Mouse (Mus musculus) gastrocnemius, adult 2 months (tissue): ENCODE data around the gene Vopp1. TPM values are rescaled to one million over a fixed set of nuclear protein-coding genes. Genes with fewer than 3 reads are reported as not detected.
A peak's percentile ranks its signal among the peaks of the same experiment; 100 is the strongest.
"Not testable (repeated sequence)": the region's sequence is repeated elsewhere in the genome, so short reads cannot be mapped to it uniquely, and the experiment has no call there.

ENCODE experiments used
- DNase-seq: peaks from one replicate; pipeline ENCODE4 v3.0.0; 2022
- H3K27ac ChIP-seq: fragments of 200-600 bp; 2 replicates; pipeline ENCODE4 v1.8.1; 2022; ENCODE audit warnings: mild to moderate bottlenecking
- H3K4me3 ChIP-seq: fragments of 200-600 bp; 2 replicates; pipeline ENCODE4 v1.8.1; 2022; ENCODE audit warnings: mild to moderate bottlenecking, moderate library complexity
- CTCF ChIP-seq: fragments of 200-600 bp; IDR thresholded peaks from 2 replicates; pipeline ENCODE4 v1.8.1; 2022; ENCODE audit warnings: antibody characterized with exemption, mild to moderate bottlenecking, moderate library complexity
- intact Hi-C: fragments of 180-260 bp; cut with DNase I; formaldehyde crosslinking; loops from one replicate; pipeline ENCODE4 v1.15.1; 2025
- total RNA-seq, 2 experiments: library from RNA; stranded (reverse); gene quantifications; 2 replicates each; pipeline ENCODE4 v1.2.3; 2021

Gene Vopp1
- total RNA-seq, 2 experiments from 2014 or later: 3.2 to 5.6 TPM

DNA sequence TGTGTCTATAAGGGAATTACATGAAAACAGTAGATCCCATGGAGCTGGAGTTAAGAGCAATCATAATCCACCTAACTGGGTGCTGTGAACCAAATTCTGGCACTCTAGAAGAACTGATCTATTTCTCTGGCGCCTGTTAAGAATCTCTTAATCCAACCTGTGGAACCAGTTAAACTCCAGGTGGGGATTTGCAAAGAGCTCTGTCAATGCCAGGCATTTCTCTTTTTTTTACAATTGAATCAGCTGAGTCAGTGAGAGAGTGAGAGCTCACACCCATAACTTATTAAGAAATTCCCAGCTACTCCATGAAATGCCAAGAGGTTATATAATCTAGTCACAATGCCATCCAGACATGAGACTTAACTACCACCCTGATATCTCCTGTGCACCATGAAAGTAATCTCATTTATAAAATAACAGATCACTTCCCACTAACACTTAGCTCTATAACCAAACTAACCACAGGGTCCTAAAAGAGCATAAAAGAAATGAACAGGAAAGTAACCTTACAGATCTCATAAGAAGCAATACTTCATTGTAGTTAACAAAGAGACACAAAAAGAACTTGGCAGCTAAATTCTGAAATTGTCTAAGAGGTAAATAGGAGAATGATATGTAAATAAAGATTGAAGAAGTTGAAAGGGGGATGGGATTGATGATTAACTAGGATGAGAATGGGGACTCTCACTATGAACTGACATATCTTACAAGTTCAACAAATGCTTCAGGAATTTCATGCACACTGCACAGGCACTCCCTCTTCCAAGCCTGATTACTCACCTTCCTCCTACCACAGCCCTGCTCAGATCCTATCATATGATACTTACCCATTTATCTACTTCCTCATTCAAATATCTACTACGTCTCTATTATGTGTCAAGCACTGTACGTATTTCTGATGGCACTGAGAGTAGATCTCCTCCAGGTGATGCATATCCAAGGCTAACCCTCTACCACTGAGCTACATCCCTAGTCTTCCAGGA lies 12.9 kb downstream of the Vopp1 start:
- no peak overlapping the region for H3K4me3 ChIP-seq
- H3K27ac ChIP-seq: no peak overlapping the region
- TF ChIP-seq CTCF: no peak
- intact Hi-C loops: no loop called here
- no peak for DNase-seq

DNA sequence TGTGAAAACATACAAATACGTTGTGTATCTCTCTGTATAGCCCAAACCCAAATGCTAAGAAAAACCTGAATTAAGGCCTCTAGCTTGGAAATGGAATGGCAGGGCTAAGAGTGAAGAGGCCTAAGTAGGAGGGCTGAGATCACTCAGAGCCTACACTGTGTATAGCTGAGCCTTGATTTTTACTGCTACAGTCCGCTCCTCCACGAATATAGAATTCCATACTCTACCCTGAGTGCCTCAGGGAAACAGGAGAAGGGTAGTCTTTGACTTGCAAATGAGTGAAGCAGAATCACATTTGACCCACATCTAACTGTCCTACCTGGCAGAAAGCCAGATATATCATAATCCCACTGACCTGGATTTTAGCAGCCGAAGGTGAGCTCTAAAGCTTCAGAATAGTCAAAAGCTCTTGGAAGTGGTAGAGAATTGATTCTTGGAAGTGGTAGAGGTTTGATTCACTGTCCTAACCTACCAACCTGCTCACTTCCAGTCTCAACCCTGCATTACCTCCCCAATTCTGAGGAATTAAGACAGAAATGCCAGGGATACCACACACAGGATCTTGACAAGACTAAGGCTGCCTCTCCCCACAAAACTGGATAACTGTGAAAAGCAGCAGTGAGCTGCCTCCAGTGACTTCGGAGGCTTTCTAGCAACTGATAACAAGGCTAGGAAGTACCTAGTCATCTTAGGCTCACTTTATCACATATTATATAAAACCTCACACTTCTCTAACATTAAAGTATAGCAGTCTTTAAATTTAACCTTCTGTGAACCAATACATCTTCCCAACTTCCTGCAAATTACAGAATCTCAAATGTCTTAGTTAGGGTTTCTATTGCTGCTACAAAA lies 19.5 kb downstream of the Vopp1 start:
- TF ChIP-seq CTCF: no peak
- Histone ChIP-seq H3K27ac (no peak overlapping the region), H3K4me3 (no peak overlapping the region)
- DNase-seq: no peak
- intact Hi-C loops: no loop called here

DNA sequence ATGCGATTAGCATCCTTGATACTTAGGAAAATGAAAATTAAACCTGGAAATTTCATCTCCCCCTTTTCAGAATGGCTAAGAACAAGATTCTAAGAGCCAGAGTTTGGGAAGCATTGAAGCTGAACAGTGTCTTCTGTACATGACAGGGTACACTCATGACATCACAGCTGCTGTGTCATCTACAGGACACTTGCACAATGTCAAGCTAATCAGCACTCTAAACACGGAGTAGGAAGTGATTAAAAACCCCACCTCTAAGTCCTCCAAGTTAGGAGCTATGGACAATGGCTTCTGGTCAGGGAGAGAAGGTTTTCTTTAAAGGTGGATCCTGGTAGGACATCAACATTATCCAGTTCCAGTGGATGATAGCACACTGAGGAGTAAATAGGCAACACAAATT lies 21.8 kb downstream of the Vopp1 start:
- no peak overlapping the region for H3K27ac ChIP-seq
- DNase-seq: no peak
- TF ChIP-seq CTCF: no peak
- intact Hi-C loops: no loop called here
- no peak overlapping the region for H3K4me3 ChIP-seq

DNA sequence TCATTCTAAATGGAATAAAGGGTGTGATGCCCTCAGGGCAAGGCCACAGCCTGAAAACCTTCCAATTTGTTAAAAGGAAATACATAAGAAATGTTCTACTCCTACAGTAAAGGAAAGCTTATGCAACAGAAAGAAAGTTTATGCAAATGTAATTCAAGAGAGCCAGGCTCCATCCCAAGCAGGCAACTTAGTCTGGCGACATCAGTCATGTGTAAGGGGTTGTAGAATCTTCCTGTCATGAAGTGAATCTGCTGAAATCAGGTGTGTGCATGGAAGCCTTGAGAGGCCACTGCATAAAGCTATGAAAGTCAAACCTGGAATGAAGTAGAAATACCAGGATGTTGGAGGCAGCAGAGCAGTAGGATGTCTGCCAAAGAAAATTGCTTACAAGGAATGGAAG lies 26.0 kb downstream of the Vopp1 start:
- no peak for DNase-seq
- no peak for TF ChIP-seq CTCF
- Histone ChIP-seq H3K27ac (no peak overlapping the region), H3K4me3 (no peak overlapping the region)
- intact Hi-C loops: no loop called here

DNA sequence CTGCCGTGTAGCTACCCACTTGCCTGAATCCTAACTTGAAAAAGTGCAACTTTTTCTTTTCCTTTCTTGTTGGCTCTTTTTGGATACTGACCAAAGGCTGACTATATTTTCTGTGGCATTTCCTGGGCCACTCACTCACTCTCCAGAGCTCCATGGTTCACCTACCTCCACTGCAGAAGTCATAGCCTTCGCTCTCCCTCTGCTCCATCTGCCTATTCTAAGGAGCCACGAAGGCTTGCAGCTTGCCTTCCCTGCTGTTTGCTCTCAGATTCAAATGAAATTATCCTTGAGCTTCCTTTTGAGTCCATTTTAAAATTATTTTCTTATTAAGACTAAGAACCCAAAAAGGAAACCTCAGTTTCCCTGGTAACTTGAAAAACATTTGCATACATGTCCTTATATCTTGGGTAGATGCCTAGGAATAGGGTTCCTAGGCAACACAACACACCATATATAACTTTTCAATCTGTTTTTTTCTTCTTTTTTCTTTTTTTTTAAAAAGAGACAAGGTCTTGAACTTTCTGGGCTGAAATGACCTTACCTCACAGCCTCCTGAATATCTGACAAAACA lies 28.0 kb downstream of the Vopp1 start:
- DNase-seq: no peak
- intact Hi-C loops: no loop called here
- TF ChIP-seq CTCF: no peak
- no peak overlapping the region for H3K4me3 ChIP-seq
- H3K27ac ChIP-seq: no peak overlapping the region

DNA sequence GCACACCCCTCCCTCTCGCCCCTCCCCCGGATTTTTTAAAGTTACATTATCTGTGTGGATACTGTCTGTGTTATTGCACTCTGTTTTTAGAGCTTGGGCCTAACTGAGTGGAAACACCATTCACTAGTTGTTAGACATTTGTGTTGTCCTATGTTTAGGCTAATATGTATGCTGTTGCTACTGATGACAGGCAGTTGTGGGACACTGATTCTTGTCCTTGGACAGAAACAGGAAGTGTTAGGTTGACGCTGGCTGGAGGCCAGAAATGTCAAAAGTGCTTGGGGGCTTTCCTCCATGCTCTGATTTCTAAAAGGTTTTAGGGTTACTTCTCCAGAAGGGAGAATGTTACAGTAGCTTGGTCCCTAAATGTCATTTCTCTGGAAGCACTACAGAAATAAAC lies 29.1 kb downstream of the Vopp1 start:
- Histone ChIP-seq H3K4me3 (no peak overlapping the region), H3K27ac (no peak overlapping the region)
- intact Hi-C loops: no loop called here
- DNase-seq: peak; percentile 21
- TF ChIP-seq CTCF: no peak

DNA sequence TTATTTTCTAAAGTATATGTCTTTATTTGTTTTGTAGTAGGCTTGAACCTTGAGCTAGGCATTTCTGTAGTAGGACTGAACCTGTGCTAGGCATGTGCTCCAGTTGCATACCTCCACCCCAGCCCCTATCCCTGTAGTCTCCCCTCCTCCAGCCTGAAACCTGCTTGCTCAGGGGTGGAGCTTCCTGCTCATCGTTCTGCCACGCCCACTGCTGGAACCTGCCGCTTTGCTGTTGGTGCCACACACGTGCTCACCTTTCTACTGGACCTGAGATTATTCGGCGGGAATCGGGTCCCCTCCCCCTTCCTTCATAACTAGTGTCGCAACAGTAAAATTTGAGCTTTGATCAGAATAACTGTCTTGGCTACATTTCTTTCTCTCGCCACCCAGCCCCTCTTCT lies 32.1 kb downstream of the Vopp1 start:
- H3K4me3 ChIP-seq, intact Hi-C loops, DNase-seq: not testable (repeated sequence)

DNA sequence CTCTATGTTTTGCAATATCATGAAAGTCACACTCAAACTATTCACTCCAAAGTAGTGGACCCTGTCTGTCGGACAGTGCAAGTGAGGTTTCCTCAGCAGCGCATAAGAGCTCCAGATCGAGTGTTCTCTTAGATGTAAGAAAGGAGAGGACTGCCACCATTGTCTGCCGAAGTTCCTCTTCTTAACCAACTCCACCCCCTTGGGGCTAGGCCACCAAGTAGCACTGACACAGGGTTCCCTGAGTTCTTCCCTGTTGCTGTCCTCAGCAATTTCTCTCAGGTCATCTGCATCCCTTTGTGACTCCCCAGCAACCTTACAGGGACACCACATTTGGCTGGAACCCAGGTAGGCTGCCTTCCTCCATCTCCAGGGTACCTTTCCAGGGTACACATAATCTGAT lies 34.4 kb downstream of the Vopp1 start:
- no peak overlapping the region for H3K4me3 ChIP-seq
- intact Hi-C loops: no loop called here
- H3K27ac ChIP-seq: no peak overlapping the region
- DNase-seq: no peak
- no peak for TF ChIP-seq CTCF

More for the DNA sequence above, 32.1 kb downstream of the Vopp1 start:
- not testable (repeated sequence) for H3K27ac ChIP-seq

DNA sequence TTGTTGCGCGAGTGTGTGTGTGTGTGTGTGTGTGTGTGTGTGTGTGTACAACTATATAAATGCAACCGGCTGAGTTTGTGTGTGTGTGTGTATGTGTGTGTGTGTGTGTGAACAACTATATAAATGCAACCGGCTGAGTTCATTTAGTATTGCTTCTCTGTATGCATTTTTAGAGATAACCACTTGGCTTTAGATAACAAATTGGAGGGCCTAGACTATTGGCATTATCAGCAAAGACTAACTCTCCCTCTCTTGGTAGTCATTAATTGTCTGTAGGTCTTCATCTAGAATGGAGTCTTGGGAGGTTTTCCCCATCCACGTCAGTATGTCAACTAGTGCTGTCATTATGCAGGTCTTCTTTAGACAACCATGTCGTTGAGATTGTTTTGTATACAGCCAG lies 37.6 kb downstream of the Vopp1 start:
- TF ChIP-seq CTCF: no peak
- H3K4me3 ChIP-seq: no peak overlapping the region
- intact Hi-C loops: no loop called here
- DNase-seq: no peak
- H3K27ac ChIP-seq: no peak overlapping the region

DNA sequence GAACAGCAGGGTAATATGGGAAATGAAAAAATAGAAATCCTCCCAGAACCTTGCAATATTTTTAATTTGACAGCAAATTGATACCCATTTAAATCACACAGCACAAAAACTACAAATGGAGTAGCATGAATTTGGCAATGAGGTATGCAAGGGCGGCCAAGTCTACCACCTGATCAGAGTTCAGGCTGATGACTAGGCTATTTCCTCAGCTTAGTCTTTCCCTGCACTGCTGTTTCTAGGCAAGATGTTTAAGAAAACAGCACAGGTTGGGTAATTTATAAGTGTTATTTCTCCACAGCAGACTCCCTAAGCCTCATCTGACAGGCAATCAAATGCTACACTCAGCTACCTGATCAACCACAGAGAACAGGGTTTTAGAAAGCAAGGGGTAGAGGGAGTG lies 40.7 kb downstream of the Vopp1 start:
- intact Hi-C loops: no loop called here
- H3K27ac ChIP-seq: no peak overlapping the region
- TF ChIP-seq CTCF: no peak
- H3K4me3 ChIP-seq: no peak overlapping the region
- no peak for DNase-seq

DNA sequence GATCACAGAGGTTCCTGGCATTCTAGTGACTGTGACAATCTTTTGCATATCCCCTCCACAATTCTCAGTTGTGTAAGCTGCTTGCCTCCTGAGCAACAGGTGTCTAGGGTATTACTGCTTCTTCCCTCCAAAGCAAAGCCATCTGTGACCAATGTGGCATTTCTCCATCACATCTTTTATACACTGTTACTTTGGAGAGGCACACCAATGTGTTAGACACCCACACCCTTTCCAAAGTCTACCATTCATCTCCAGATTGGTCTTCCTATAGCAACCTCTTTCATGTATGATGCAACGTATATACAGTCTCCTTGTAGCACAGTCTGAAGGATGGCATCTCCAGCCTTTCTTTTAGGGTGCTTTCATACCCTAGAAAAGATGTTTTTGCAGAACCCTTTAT lies 42.3 kb downstream of the Vopp1 start:
- Histone ChIP-seq H3K27ac (no peak overlapping the region), H3K4me3 (no peak overlapping the region)
- TF ChIP-seq CTCF: no peak
- intact Hi-C loops: no loop called here
- DNase-seq: no peak

DNA sequence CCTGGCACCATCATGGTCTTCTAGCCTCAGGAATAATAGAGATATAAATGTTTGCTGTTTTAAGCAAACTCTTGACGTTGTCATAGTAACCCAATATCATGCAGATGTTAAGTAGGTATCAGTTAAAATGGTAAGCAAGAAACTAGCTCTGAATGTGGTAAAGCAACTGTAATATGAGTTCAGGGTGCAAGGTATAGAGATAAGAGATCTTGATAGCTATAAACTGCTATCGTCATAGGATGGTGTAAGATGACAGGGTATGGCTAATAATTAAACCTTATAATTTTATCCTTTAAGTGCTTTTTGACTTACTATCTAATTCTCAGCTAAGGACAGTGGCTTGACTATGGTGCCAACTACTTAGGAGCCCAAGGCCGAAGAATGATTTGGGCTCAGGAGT lies 44.6 kb downstream of the Vopp1 start:
- H3K4me3 ChIP-seq: no peak overlapping the region
- DNase-seq: no peak
- H3K27ac ChIP-seq: no peak overlapping the region
- no peak for TF ChIP-seq CTCF
- intact Hi-C loops: no loop called here

DNA sequence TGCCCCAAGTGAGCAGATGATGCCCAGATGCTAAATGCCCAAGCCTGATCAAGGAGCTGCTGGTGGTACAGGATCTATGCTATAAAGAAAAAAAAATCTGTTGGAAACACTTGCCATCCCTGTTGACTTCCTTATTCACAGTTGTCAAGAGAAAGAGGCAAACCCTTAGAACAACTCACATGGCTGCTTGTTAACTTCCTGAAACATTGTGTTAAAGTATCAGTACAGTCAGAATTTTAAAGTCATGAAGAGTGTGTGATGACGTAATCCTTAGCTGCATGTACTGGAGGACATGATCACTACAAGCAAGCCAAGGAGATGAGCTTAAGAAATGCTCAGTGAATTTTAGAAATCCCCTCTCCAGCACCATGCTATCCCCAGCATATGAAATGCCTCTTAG lies 51.2 kb downstream of the Vopp1 start:
- intact Hi-C loops: no loop called here

More for the DNA sequence above, 51.2 kb downstream of the Vopp1 start:
- DNase-seq: no peak
- TF ChIP-seq CTCF: no peak
- H3K27ac ChIP-seq: no peak overlapping the region
- H3K4me3 ChIP-seq: no peak overlapping the region
